Mouse (Mus musculus) CH12.LX (cell line): ENCODE results near the gene Syne3. TPM values are rescaled to one million over a fixed set of nuclear protein-coding genes. Genes with fewer than 3 reads are reported as not detected.

Experiments
- DNase-seq: peaks from one replicate; pipeline ENCODE4 v3.0.0-alpha.2; 2013; ENCODE audit errors: extremely low read depth
- H3K27ac ChIP-seq: 2 replicates; pipeline ENCODE4 v1.5.1; 2012; ENCODE audit warnings: low read depth, mild to moderate bottlenecking, control low read depth, moderate library complexity; ENCODE audit not compliant: insufficient read depth
- H3K27me3 ChIP-seq: replicated peaks from 2 replicates; pipeline ENCODE3; 2012; ENCODE audit warnings: inconsistent platforms
- H3K36me3 ChIP-seq, 2 experiments: replicated peaks in 1 of 2; 2 replicates each; pipeline versions ENCODE3 to v1.6.1; 2012; ENCODE audit warnings: inconsistent platforms in 1 of 2, low read length in 1 of 2, mild to moderate bottlenecking in 1 of 2, mixed read lengths in 1 of 2, moderate library complexity in 1 of 2; ENCODE audit not compliant: control insufficient read depth in 1 of 2, insufficient read depth in 1 of 2
- H3K4me1 ChIP-seq, 2 experiments: 2 replicates each; pipeline ENCODE4 v1.6.1; 2012; ENCODE audit warnings: inconsistent platforms in 1 of 2, moderate library complexity in 1 of 2; ENCODE audit not compliant: insufficient read depth in 2 of 2, control insufficient read depth in 1 of 2
- H3K4me2 ChIP-seq: 2 replicates; pipeline ENCODE4 v1.6.1; 2012; ENCODE audit warnings: low read depth, mild to moderate bottlenecking, control low read depth; ENCODE audit not compliant: poor library complexity, insufficient read depth, severe bottlenecking
- H3K4me3 ChIP-seq, 3 experiments: fragments of 150-350 bp in 1 of 3; sonication (generic) in 1 of 3; replicated peaks in 1 of 3; 2 replicates each; pipeline versions ENCODE3 to v1.5.1; 2011 to 2012; ENCODE audit warnings: low read depth in 2 of 3, low read length in 2 of 3, mild to moderate bottlenecking in 2 of 3, moderate library complexity in 2 of 3, control low read depth in 1 of 3, improper control_type of control experiment in 1 of 3, inconsistent platforms in 1 of 3, mixed read lengths in 1 of 3; ENCODE audit not compliant: poor library complexity in 1 of 3
- H3K79me2 ChIP-seq: replicated peaks from 2 replicates; pipeline ENCODE4 v1.6.1; 2012; ENCODE audit warnings: mild to moderate bottlenecking, moderate library complexity; ENCODE audit not compliant: control insufficient read depth, poor library complexity, insufficient read depth, severe bottlenecking; ENCODE audit errors: extremely low read depth
- H3K9ac ChIP-seq: 2 replicates; pipeline ENCODE4 v1.6.1; 2012; ENCODE audit warnings: low read depth, mild to moderate bottlenecking, control low read depth, moderate library complexity; ENCODE audit not compliant: insufficient read depth
- H3K9me3 ChIP-seq: replicated peaks from 2 replicates; pipeline ENCODE3; 2012; ENCODE audit warnings: low read length, inconsistent platforms, mixed read lengths
- BHLHE40 ChIP-seq: IDR thresholded peaks from 2 replicates; pipeline ENCODE4 v1.6.1; 2011; ENCODE audit warnings: mild to moderate bottlenecking, low read depth, low read length, improper control_type of control experiment
- CHD1 ChIP-seq: IDR thresholded peaks from 2 replicates; pipeline ENCODE4 v1.6.1; 2012; ENCODE audit warnings: low read depth, low read length, improper control_type of control experiment, inconsistent platforms
- CHD2 ChIP-seq: IDR thresholded peaks from 2 replicates; pipeline ENCODE4 v1.6.1; 2011; ENCODE audit warnings: low read length, improper control_type of control experiment
- CTCF ChIP-seq, 2 experiments: IDR thresholded peaks in 1 of 2; conservative IDR thresholded peaks in 1 of 2; 2 replicates each; pipeline ENCODE4 v1.5.1; 2011 to 2012; ENCODE audit warnings: low read depth in 2 of 2, low read length in 2 of 2, improper control_type of control experiment in 1 of 2, inconsistent platforms in 1 of 2, mild to moderate bottlenecking in 1 of 2, moderate library complexity in 1 of 2
- E2F4 ChIP-seq: IDR thresholded peaks from 2 replicates; pipeline ENCODE4 v1.6.1; 2011; ENCODE audit warnings: low read depth, low read length, improper control_type of control experiment; ENCODE audit not compliant: insufficient replicate concordance
- EP300 ChIP-seq: IDR thresholded peaks from 2 replicates; pipeline ENCODE4 v1.6.1; 2011; ENCODE audit warnings: low read length, improper control_type of control experiment
- ETS1 ChIP-seq: conservative IDR thresholded peaks from 2 replicates; pipeline ENCODE4 v1.6.1; 2012; ENCODE audit warnings: low read depth, mild to moderate bottlenecking, inconsistent platforms, low read length, improper control_type of control experiment, moderate library complexity
- GABPA ChIP-seq: IDR thresholded peaks from 2 replicates; pipeline ENCODE4 v1.6.1; 2012; ENCODE audit warnings: low read depth, low read length, improper control_type of control experiment, inconsistent platforms; ENCODE audit not compliant: insufficient replicate concordance
- JUN ChIP-seq: IDR thresholded peaks from 2 replicates; pipeline ENCODE4 v1.6.1; 2011; ENCODE audit warnings: low read depth, mild to moderate bottlenecking, low read length, improper control_type of control experiment, moderate library complexity; ENCODE audit not compliant: insufficient read depth
- JUND ChIP-seq: conservative IDR thresholded peaks from 2 replicates; pipeline ENCODE4 v1.6.1; 2011; ENCODE audit warnings: low read depth, low read length, improper control_type of control experiment
- KAT2A ChIP-seq: IDR thresholded peaks from 2 replicates; pipeline ENCODE4 v1.6.1; 2012; ENCODE audit warnings: low read length, improper control_type of control experiment, inconsistent platforms; ENCODE audit not compliant: insufficient replicate concordance
- MAZ ChIP-seq: IDR thresholded peaks from 2 replicates; pipeline ENCODE4 v1.6.1; 2012; ENCODE audit warnings: low read depth, mild to moderate bottlenecking, inconsistent platforms, low read length, improper control_type of control experiment, moderate library complexity
- MXI1 ChIP-seq: IDR thresholded peaks from 2 replicates; pipeline ENCODE4 v1.6.1; 2011; ENCODE audit warnings: mild to moderate bottlenecking, low read depth, low read length, improper control_type of control experiment
- MYC ChIP-seq: IDR thresholded peaks from 2 replicates; pipeline ENCODE4 v1.6.1; 2011; ENCODE audit warnings: low read depth, mild to moderate bottlenecking, improper control_type of control experiment, low read length
- NRF1 ChIP-seq: IDR thresholded peaks from 2 replicates; pipeline ENCODE4 v1.6.1; 2014; ENCODE audit warnings: low read depth, mild to moderate bottlenecking, inconsistent platforms, low read length, improper control_type of control experiment, moderate library complexity
- PAX5 ChIP-seq: IDR thresholded peaks from 2 replicates; pipeline ENCODE4 v1.6.1; 2012; ENCODE audit warnings: low read length, inconsistent platforms, mixed read lengths
- RAD21 ChIP-seq: IDR thresholded peaks from 2 replicates; pipeline ENCODE4 v1.6.1; 2011; ENCODE audit warnings: low read depth, mild to moderate bottlenecking, low read length, improper control_type of control experiment, moderate library complexity
- RCOR1 ChIP-seq: conservative IDR thresholded peaks from 2 replicates; pipeline ENCODE4 v1.6.1; 2012; ENCODE audit warnings: low read depth, mild to moderate bottlenecking, inconsistent platforms, low read length, improper control_type of control experiment
- SIN3A ChIP-seq: IDR thresholded peaks from 2 replicates; pipeline ENCODE4 v1.6.1; 2012; ENCODE audit warnings: low read length, improper control_type of control experiment, inconsistent platforms
- TBP ChIP-seq: conservative IDR thresholded peaks from 2 replicates; pipeline ENCODE4 v1.6.1; 2011; ENCODE audit warnings: low read depth, low read length, improper control_type of control experiment
- UBTF ChIP-seq: IDR thresholded peaks from 2 replicates; pipeline ENCODE4 v1.6.1; 2012; ENCODE audit warnings: low read depth, mild to moderate bottlenecking, inconsistent platforms, low read length, improper control_type of control experiment, moderate library complexity
- USF1 ChIP-seq: IDR thresholded peaks from 2 replicates; pipeline ENCODE4 v1.6.1; 2014; ENCODE audit warnings: low read depth, mild to moderate bottlenecking, inconsistent platforms, low read length, improper control_type of control experiment
- USF2 ChIP-seq: conservative IDR thresholded peaks from 2 replicates; pipeline ENCODE4 v1.6.1; 2011; ENCODE audit warnings: low read depth, low read length, improper control_type of control experiment
- ZKSCAN1 ChIP-seq: IDR thresholded peaks from 2 replicates; pipeline ENCODE4 v1.6.1; 2012; ENCODE audit warnings: low read depth, inconsistent platforms, low read length, improper control_type of control experiment, borderline replicate concordance
- ZNF384 ChIP-seq: IDR thresholded peaks from 2 replicates; pipeline ENCODE4 v1.6.1; 2012; ENCODE audit warnings: low read depth, low read length, improper control_type of control experiment, inconsistent platforms
- dilution Hi-C: fragments of 300-500 bp; cut with MboI; formaldehyde crosslinking; loops from 2 replicates; pipeline ENCODE4 v1.14.3; 2020; ENCODE audit warnings: low sequenced_read_pairs; ENCODE audit not compliant: extremely low pct_unique_long_range_greater_than_20kb, extremely low pct_ligation_motif_present
- in situ Hi-C: fragments of 300-500 bp; cut with MboI; formaldehyde crosslinking; loops from 3 replicates; pipeline ENCODE4 v1.14.3; 2019; ENCODE audit warnings: low sequenced_read_pairs, low pct_ligation_motif_present, low pct_unique_long_range_greater_than_20kb, mixed read lengths
- polyA plus RNA-seq: library from polyadenylated mRNA; unstranded; fragments of >175 nt; gene quantifications from 2 replicates; pipeline ENCODE4 v1.2.1, GENCODE M21; 2012; ENCODE audit warnings: low read depth; ENCODE audit not compliant: insufficient read length
- total RNA-seq, 2 experiments: library from RNA; depleted of rRNA; stranded (reverse); fragments of 300-350 nt in 1 of 2; fragments of >200 nt in 1 of 2; gene quantifications; 2 replicates each; pipeline ENCODE4 v1.2.3; 2012 to 2014

Gene Syne3
- total and polyA plus RNA-seq, 3 experiments = 5.3 to 18.7 (median 7.3) TPM

DNA sequence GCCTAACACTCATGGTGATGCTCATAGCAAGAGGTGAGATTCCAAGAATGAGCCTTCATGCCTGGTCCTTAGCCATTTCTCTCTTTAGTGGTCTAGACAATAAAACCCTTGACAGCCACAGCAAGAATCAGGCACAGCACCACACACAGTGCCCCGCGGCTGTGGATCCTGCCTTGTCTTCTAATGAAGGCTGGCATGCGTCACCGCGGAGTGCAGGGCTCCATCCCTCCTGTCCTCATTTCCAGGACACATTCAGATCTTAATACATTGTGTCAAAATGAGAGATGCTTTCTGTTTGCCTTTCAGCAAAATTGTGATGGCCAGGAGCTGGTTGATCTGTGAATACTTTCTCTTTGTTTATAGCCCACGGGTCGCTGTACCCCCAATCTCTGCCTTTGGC lies 88.5 kb downstream of the Syne3 start:
- Histone ChIP-seq H3K9me3 (no peaks in the 10 kb centered on the region), H3K27ac (no peak overlapping the region), H3K4me2 (no peak overlapping the region), H3K4me1 (peaks cover 0 to 4% of the 10 kb centered on the region in 2 experiments; a peak in 2 of 4 replicates), H3K4me3 (no peak overlapping the region), H3K27me3 (peaks cover 18% of the 10 kb centered on the region), H3K79me2 (no peaks in the 10 kb centered on the region), H3K36me3 (no peaks in the 10 kb centered on the region), H3K9ac (no peak overlapping the region)
- dilution Hi-C loops (no loop called here), in situ Hi-C loops (no loop called here)
- TF ChIP-seq CTCF (conservative IDR thresholded peaks at IDR 0.05 in 1 of 2, IDR thresholded peaks at IDR 0.05 in 1 of 2; ENCODE audit: low read depth in 2 of 2, low read length in 2 of 2) = no peak
- no peak for TF ChIP-seq JUND
- TF ChIP-seq ZNF384 = no peak
- TF ChIP-seq RAD21 = no peak
- no peak for TF ChIP-seq EP300
- TF ChIP-seq TBP = no peak
- no peak for TF ChIP-seq MXI1
- no peak for TF ChIP-seq ZKSCAN1
- no peak for TF ChIP-seq KAT2A
- TF ChIP-seq NRF1 = no peak
- no peak for TF ChIP-seq PAX5
- TF ChIP-seq MYC = no peak
- no peak for TF ChIP-seq JUN
- TF ChIP-seq MAZ = no peak
- TF ChIP-seq SIN3A = no peak
- no peak for TF ChIP-seq USF2
- no peak for TF ChIP-seq E2F4
- no peak for TF ChIP-seq CHD2
- DNase-seq = no peak

DNA sequence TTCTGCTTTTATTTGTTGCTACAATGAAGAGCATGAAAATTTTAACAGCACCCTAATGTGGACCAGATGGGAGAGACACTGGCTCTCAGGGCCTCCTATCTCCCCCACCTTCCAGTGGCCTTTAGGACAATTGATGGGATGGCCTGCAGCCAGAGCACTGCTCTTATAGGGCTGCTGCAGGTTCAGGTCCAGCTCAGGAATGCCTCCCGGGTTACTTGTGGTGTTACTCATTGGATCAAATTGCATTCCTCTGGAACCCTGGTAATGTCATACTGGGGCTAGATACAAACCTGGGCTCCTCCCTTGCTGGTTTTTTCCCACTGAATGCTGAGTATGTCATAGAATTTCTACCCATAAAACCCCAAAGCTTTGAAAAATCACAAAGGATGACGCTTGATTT lies 90.4 kb downstream of the Syne3 start:
- Histone ChIP-seq H3K27me3 (peaks cover 18% of the 10 kb centered on the region), H3K4me1 (peaks cover 0 to 4% of the 10 kb centered on the region in 2 experiments; a peak in 2 of 4 replicates), H3K9me3 (peaks cover 3% of the 10 kb centered on the region), H3K27ac (no peak overlapping the region), H3K4me3 (no peak overlapping the region), H3K36me3 (no peaks in the 10 kb centered on the region), H3K79me2 (no peaks in the 10 kb centered on the region), H3K9ac (no peak overlapping the region), H3K4me2 (no peak overlapping the region)
- TF ChIP-seq RAD21 (no peak), PAX5 (no peak), E2F4 (no peak), GABPA (no peak), MYC (no peak), BHLHE40 (no peak), ZKSCAN1 (no peak), JUN (no peak), MAZ (no peak), USF1 (no peak), UBTF (no peak), KAT2A (no peak), ETS1 (no peak), CHD1 (no peak), CHD2 (no peak), JUND (no peak), RCOR1 (no peak), NRF1 (no peak)
- no peak for DNase-seq
- in situ Hi-C loops = no loop called here
- dilution Hi-C loops = no loop called here
